ENCODE assay signal across 8 mouse cellular contexts in genomic region chr1:91523759-91524158, GRCm38 (mm10). TPM values are rescaled to one million over a fixed set of nuclear protein-coding genes. Genes with fewer than 3 reads are reported as not detected.
DNase-seq lines count a peak whose midpoint lies in the region; ATAC-seq and TF ChIP-seq lines count a peak whose summit lies in the region.

No protein-coding gene starts in this region.

- peak; percentile 37 for DNase-seq in ovary, postnatal 14 days (ENCODE audit: low spot score)
- DNase-seq in ovary, postnatal 10 days (ENCODE audit: low spot score) = no peak
- peak; percentile 55 to 66 for DNase-seq in cerebellum, adult 18-20 months
- peak; percentile 35 for DNase-seq in hindlimb bud, embryonic 11.5 days (ENCODE audit: extremely low spot score, low read depth, low spot score)
- peak; percentile 54 to 70 for DNase-seq in left cerebral cortex, postnatal 10 days (ENCODE audit: extremely low spot score in 1 of 2, low spot score in 2 of 2)

- H3K4me2 ChIP-seq in forebrain, embryonic 15.5 days (replicated peaks) = no peak overlapping the region

- peak; percentile 83 for ATAC-seq in forebrain, embryonic 15.5 days (replicated peaks)
- peak; percentile 99 for ATAC-seq in megakaryocyte progenitor cell, adult 5-6 weeks (replicated peaks; ENCODE audit: poor library complexity)

- H3K9ac ChIP-seq in forebrain, embryonic 15.5 days (replicated peaks) = no peak overlapping the region

- no peaks in the 10 kb centered on the region for H3K4me1 ChIP-seq in forebrain, embryonic 15.5 days
- no peaks in the 10 kb centered on the region for H3K4me1 ChIP-seq in small intestine, adult 2 months (ENCODE audit: control insufficient read depth, insufficient read depth, insufficient read length, low read length)

- no peaks in the 10 kb centered on the region for H3K9me3 ChIP-seq in forebrain, embryonic 15.5 days

- H3K27me3 ChIP-seq in forebrain, embryonic 15.5 days = no peaks in the 10 kb centered on the region
- no peaks in the 10 kb centered on the region for H3K27me3 ChIP-seq in small intestine, adult 2 months (ENCODE audit: control insufficient read depth, insufficient read depth, low read length)

- H3K27ac ChIP-seq in forebrain, embryonic 15.5 days (replicated peaks) = no peak overlapping the region
- no peak overlapping the region for H3K27ac ChIP-seq in small intestine, adult 2 months (ENCODE audit: insufficient read depth, low read depth, low read length)

- intact Hi-C loops in left cerebral cortex, postnatal 10 days (cut with DNase I) = loop anchor here (10.0 kb wide), 2 partner anchors 421 to 931 kb away; no protein-coding TSS in a partner anchor

- TF ChIP-seq POLR2A in small intestine, adult 2 months (IDR thresholded peaks at IDR 0.05; ENCODE audit: low read depth, low read length) = no peak

- H3K4me3 ChIP-seq in forebrain, embryonic 15.5 days = no peak overlapping the region
- no peak overlapping the region for H3K4me3 ChIP-seq in small intestine, adult 2 months (ENCODE audit: low read depth, low read length)

- 13% methylated on average over 10 of the region's 10 CpGs for WGBS in forebrain, embryonic 15.5 days
- WGBS in small intestine, adult 2 months = 29% methylated on average over 10 of the region's 10 CpGs

- H3K36me3 ChIP-seq in forebrain, embryonic 15.5 days = peaks cover 51% of the 10 kb centered on the region
- H3K36me3 ChIP-seq in small intestine, adult 2 months (ENCODE audit: control insufficient read depth, insufficient read depth, low read length) = peaks cover 18% of the 10 kb centered on the region

- TF ChIP-seq CTCF in small intestine, adult 2 months (IDR thresholded peaks at IDR 0.05; ENCODE audit: extremely low read depth, insufficient read length, insufficient replicate concordance, low read depth, low read length) = peak; percentile 91; the same call in 1 of the 2 replicates

RNA-seq across cellular contexts. Expression of gene Asb1, which starts 16.6 kb away (rescaled TPM):
- polyA plus RNA-seq in forebrain, embryonic 15.5 days (2015; fragmentation: Nextera tagmentation; extraction: Ambion mirVana) = 15.0 and 15.3 TPM in 2 replicates
- total RNA-seq in left cerebral cortex, postnatal 10 days (2021) = 10 to 100 TPM; 38.8 to 44.4 TPM
- total RNA-seq in megakaryocyte progenitor cell, adult 5-6 weeks (2015) = 3.9 and 5.2 TPM in 2 replicates
- 6.1 and 28.7 TPM in 2 replicates for total RNA-seq in megakaryocyte progenitor cell, adult 5-6 weeks (2017)
- polyA plus RNA-seq in small intestine, adult 2 months (2012; rRNA removed) = 2.1 and 2.3 TPM in 2 replicates

RNA-seq across cellular contexts. Expression of gene Traf3ip1, which starts 29.3 kb away (rescaled TPM):
- 9.5 and 10.6 TPM in 2 replicates for polyA plus RNA-seq in forebrain, embryonic 15.5 days (2015; fragmentation: Nextera tagmentation; extraction: Ambion mirVana)
- total RNA-seq in left cerebral cortex, postnatal 10 days (2021) = 10 to 100 TPM; 13.7 to 14.4 TPM
- 3.1 and 4.9 TPM in 2 replicates for total RNA-seq in megakaryocyte progenitor cell, adult 5-6 weeks (2015)
- total RNA-seq in megakaryocyte progenitor cell, adult 5-6 weeks (2017) = 3.3 and 5.3 TPM in 2 replicates
- polyA plus RNA-seq in small intestine, adult 2 months (2012; rRNA removed) = 2.0 and 3.7 TPM in 2 replicates
